Mouse (Mus musculus) C2C12 (cell line): ENCODE measurements around the gene Clrn3. TPM values are rescaled to one million over a fixed set of nuclear protein-coding genes. Genes with fewer than 3 reads are reported as not detected.

Experiments used
- H3K27me3 ChIP-seq: one replicate; pipeline ENCODE4 v1.6.1; 2011; ENCODE audit not compliant: control insufficient read depth, insufficient read depth, insufficient read length
- H3K36me3 ChIP-seq: one replicate; pipeline ENCODE4 v1.6.1; 2011; ENCODE audit not compliant: control insufficient read depth, insufficient read depth
- H3K4me3 ChIP-seq: one replicate; pipeline ENCODE4 v1.5.1; 2011; ENCODE audit warnings: mild to moderate bottlenecking, control low read depth; ENCODE audit not compliant: poor library complexity, insufficient read depth, severe bottlenecking
- H3K79me2 ChIP-seq: one replicate; pipeline ENCODE4 v1.6.1; 2011; ENCODE audit not compliant: control insufficient read depth, insufficient read depth
- H3K79me3 ChIP-seq: one replicate; pipeline ENCODE4 v1.6.1; 2011; ENCODE audit warnings: low read depth, control low read depth
- H3ac ChIP-seq: one replicate; pipeline ENCODE3; 2011; ENCODE audit warnings: low read depth; ENCODE audit not compliant: control insufficient read depth, insufficient read length
- CEBPB ChIP-seq: IDR thresholded peaks from one replicate; pipeline ENCODE4 v1.6.1; 2011; ENCODE audit warnings: low read depth, mild to moderate bottlenecking, control low read depth, moderate library complexity
- CTCF ChIP-seq: IDR thresholded peaks from one replicate; pipeline ENCODE4 v1.5.1; 2011; ENCODE audit not compliant: control insufficient read depth, insufficient read depth, insufficient read length
- FOSL1 ChIP-seq: IDR thresholded peaks from one replicate; pipeline ENCODE4 v1.8.0; 2011; ENCODE audit warnings: mild to moderate bottlenecking, low read length; ENCODE audit not compliant: poor library complexity, insufficient read depth, severe bottlenecking
- MAX ChIP-seq: IDR thresholded peaks from one replicate; pipeline ENCODE4 v1.6.1; 2011; ENCODE audit warnings: mild to moderate bottlenecking, control low read depth
- MYOD1 ChIP-seq: IDR thresholded peaks from one replicate; pipeline ENCODE4 v1.6.1; 2011; ENCODE audit warnings: low read depth; ENCODE audit not compliant: control insufficient read depth, insufficient read length
- MYOG ChIP-seq: IDR thresholded peaks from one replicate; pipeline ENCODE4 v1.6.1; 2011; ENCODE audit not compliant: control insufficient read depth, insufficient read length; ENCODE audit errors: extremely low read depth
- USF1 ChIP-seq: IDR thresholded peaks from one replicate; pipeline ENCODE4 v1.6.1; 2011; ENCODE audit warnings: low read depth, mild to moderate bottlenecking, control low read depth, moderate library complexity
- polyA plus RNA-seq: library from polyadenylated mRNA; unstranded; fragments of >200 nt; fragmentation: generic; extraction: Trizol; gene quantifications from one replicate; pipeline ENCODE4 v1.2.1, GENCODE M21; 2012; ENCODE audit warnings: missing spikeins

Gene Clrn3
- polyA plus RNA-seq, 1 experiment, result not detected

- TF ChIP-seq USF1 (no peak), CEBPB (no peak), CTCF (no peak), FOSL1 (no peak), MAX (no peak), MYOG (no peak), MYOD1 (no peak)
- no peak overlapping the region for H3ac ChIP-seq
- H3K27me3 ChIP-seq, result no peaks in the 10 kb centered on the region
- H3K79me3 ChIP-seq, result no peaks in the 10 kb centered on the region
- H3K4me3 ChIP-seq, result no peak overlapping the region
- no peaks in the 10 kb centered on the region for H3K79me2 ChIP-seq
- H3K36me3 ChIP-seq, result no peaks in the 10 kb centered on the region
Observed at GRCm38 (mm10) chr7:135499403-135499802, 29.1 kb downstream of the Clrn3 start.

GRCm38 (mm10) chr7:135498565-135499186 is 29.8 kb downstream of the Clrn3 start:
- H3K4me3 ChIP-seq, result no peak overlapping the region
- H3ac ChIP-seq, result no peak overlapping the region
- H3K27me3 ChIP-seq, result no peaks in the 10 kb centered on the region
- no peaks in the 10 kb centered on the region for H3K36me3 ChIP-seq
- no peaks in the 10 kb centered on the region for H3K79me2 ChIP-seq
- H3K79me3 ChIP-seq, result no peaks in the 10 kb centered on the region
- TF ChIP-seq MYOG, result no peak
- no peak for TF ChIP-seq USF1
- no peak for TF ChIP-seq MAX
- TF ChIP-seq CTCF, result no peak

- H3K27me3 ChIP-seq, result no peaks in the 10 kb centered on the region
- TF ChIP-seq USF1 (no peak), CTCF (peak; percentile 32)
- no peak overlapping the region for H3K4me3 ChIP-seq
- no peaks in the 10 kb centered on the region for H3K36me3 ChIP-seq
- H3K79me2 ChIP-seq, result no peaks in the 10 kb centered on the region
- H3K79me3 ChIP-seq, result no peaks in the 10 kb centered on the region
- H3ac ChIP-seq, result no peak overlapping the region
Observed at GRCm38 (mm10) chr7:135495303-135495702, 33.2 kb downstream of the Clrn3 start.

- H3K36me3 ChIP-seq, result no peaks in the 10 kb centered on the region
- no peak overlapping the region for H3K4me3 ChIP-seq
- TF ChIP-seq MYOG, result no peak
- TF ChIP-seq USF1, result no peak
- TF ChIP-seq CTCF, result no peak
- TF ChIP-seq MYOD1, result no peak
- TF ChIP-seq MAX, result no peak
- no peak for TF ChIP-seq FOSL1
- TF ChIP-seq CEBPB, result no peak
- no peaks in the 10 kb centered on the region for H3K79me3 ChIP-seq
- H3K79me2 ChIP-seq, result no peaks in the 10 kb centered on the region
- H3ac ChIP-seq, result no peak overlapping the region
- no peaks in the 10 kb centered on the region for H3K27me3 ChIP-seq
Observed at GRCm38 (mm10) chr7:135490500-135490886, 38.0 kb downstream of the Clrn3 start.

GRCm38 (mm10) chr7:135489724-135490499 is 38.5 kb downstream of the Clrn3 start:
- Histone ChIP-seq H3K4me3 (no peak overlapping the region), H3K36me3 (no peaks in the 10 kb centered on the region), H3K27me3 (no peaks in the 10 kb centered on the region), H3K79me3 (no peaks in the 10 kb centered on the region), H3ac (no peak overlapping the region), H3K79me2 (no peaks in the 10 kb centered on the region)
- TF ChIP-seq USF1 (no peak), MAX (no peak), CTCF (no peak), FOSL1 (no peak), CEBPB (no peak), MYOD1 (no peak), MYOG (no peak)

- no peaks in the 10 kb centered on the region for H3K79me3 ChIP-seq
- no peaks in the 10 kb centered on the region for H3K36me3 ChIP-seq
- no peaks in the 10 kb centered on the region for H3K27me3 ChIP-seq
- H3K79me2 ChIP-seq, result no peaks in the 10 kb centered on the region
- no peak for TF ChIP-seq USF1
- no peak for TF ChIP-seq MYOG
- no peak for TF ChIP-seq MAX
- no peak for TF ChIP-seq MYOD1
- TF ChIP-seq CTCF, result no peak
- no peak overlapping the region for H3K4me3 ChIP-seq
- H3ac ChIP-seq, result no peak overlapping the region
Observed at GRCm38 (mm10) chr7:135488214-135488810, 40.1 kb downstream of the Clrn3 start.
